Comparison of ENCODE assay signal across 20 mouse cellular contexts in the genomic region with DNA sequence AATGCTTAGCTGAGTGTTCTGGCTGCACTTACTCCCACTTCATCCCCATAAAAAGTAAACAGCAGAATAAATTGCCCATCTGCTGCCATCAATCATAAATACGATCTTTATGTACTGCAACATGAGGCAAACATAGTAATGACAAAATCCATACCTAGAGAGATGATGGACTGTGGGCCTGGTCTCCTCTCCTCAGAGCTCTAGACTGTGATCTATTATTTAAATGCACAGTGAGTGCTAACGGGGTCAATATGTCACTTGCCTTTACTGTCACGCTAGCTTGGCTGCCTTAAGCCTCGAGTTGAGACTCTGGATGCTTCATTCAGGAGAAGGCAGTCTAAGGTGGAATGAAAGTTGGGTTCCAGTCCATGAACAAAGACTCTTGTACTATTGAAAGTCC.
"Had no signal": no experiment of that assay in that cellular context is flagged by ENCODE, and none has a peak within 500 bp of the region (broad histone marks: within the 10 kb centered on the region; RNA-seq: fewer than 3 reads in every experiment).

No protein-coding gene starts in this region.

- DNase-seq: kidney, adult 18-20 months; kidney, postnatal 4 days; left cerebral cortex, postnatal 4 days; liver, postnatal 0 days; lung, embryonic 14.5 days; right cerebral cortex, postnatal 25 days; spleen, adult 18-20 months; thymus, postnatal 25 days had no signal

- H3K4me2 ChIP-seq: hindbrain, embryonic 14.5 days; limb, embryonic 13.5 days; liver, embryonic 11.5 days; lung, embryonic 14.5 days; midbrain, embryonic 13.5 days; stomach, embryonic 15.5 days had no signal

- H3K27ac ChIP-seq: hindbrain, embryonic 14.5 days; hindbrain, postnatal 0 days; limb, embryonic 13.5 days; liver, embryonic 14.5 days; macrophage; midbrain, embryonic 10.5 days; midbrain, embryonic 13.5 days; stomach, embryonic 15.5 days had no signal

- H3K9me3 ChIP-seq: limb, embryonic 13.5 days; midbrain, embryonic 10.5 days; midbrain, embryonic 13.5 days; stomach, embryonic 15.5 days had no signal

- H3K4me1 ChIP-seq: midbrain, embryonic 10.5 days; midbrain, embryonic 13.5 days; stomach, embryonic 15.5 days had no signal

- ATAC-seq: hindbrain, postnatal 0 days; inflammation-experienced regulatory T-cells, adult 6 months; intestine, embryonic 16.5 days; liver, postnatal 0 days; lung, postnatal 0 days; midbrain, embryonic 13.5 days had no signal

- H3K36me3 ChIP-seq: limb, embryonic 13.5 days; midbrain, embryonic 10.5 days; midbrain, embryonic 13.5 days; stomach, embryonic 15.5 days had no signal

- H3K9ac ChIP-seq: hindbrain, embryonic 14.5 days; limb, embryonic 13.5 days; liver, embryonic 14.5 days; liver, postnatal 0 days; lung, embryonic 14.5 days; midbrain, embryonic 13.5 days; stomach, embryonic 15.5 days had no signal

- H3K4me3 ChIP-seq: limb, embryonic 13.5 days; midbrain, embryonic 10.5 days; midbrain, embryonic 13.5 days; stomach, embryonic 15.5 days had no signal

- H3K27me3 ChIP-seq: limb, embryonic 13.5 days; midbrain, embryonic 13.5 days; stomach, embryonic 15.5 days had no signal
